Mouse (Mus musculus): ENCODE measurements around the gene Tcf7l2. TPM values are rescaled to one million over a fixed set of nuclear protein-coding genes. Genes with fewer than 3 reads are reported as not detected.

The Tcf7l2 gene
- polyA plus RNA-seq, 1 experiment = 18.2 TPM

DNA sequence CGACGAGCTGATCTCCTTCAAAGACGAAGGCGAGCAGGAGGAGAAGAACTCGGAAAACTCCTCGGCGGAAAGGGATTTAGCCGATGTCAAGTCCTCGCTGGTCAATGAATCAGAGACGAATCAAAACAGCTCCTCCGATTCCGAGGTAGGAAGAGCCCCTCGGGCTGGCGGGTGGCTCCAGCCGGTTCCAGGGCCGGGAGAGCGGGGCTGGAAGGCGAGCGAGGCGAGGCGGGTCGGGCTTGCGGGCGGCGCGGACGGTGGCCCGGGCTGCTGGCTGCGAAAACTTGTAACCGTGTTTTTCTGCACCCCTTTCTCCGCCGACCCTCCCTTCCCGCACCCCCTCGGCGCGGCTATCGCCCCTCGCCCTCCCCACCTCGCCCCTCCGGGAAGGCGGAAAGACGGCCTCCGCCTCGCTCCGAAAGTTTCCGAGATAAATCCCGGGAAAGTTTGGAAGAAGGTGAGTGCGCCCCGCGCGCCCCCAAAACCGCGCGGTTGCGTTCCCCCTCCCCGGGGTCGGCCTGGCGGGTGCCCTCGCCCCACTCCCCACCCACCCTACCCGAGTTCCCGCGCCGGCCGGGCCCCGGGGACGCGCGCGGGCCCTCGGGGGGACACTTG is 873 bp downstream of the Tcf7l2 start:
- Histone ChIP-seq H3K36me3 (ENCODE audit: control insufficient read depth, insufficient read depth, low read length) (no peaks in the 10 kb centered on the region), H3K27me3 (replicated peaks; ENCODE audit: control insufficient read depth, insufficient read depth, low read length) (no peaks in the 10 kb centered on the region), H3K27ac (ENCODE audit: insufficient read depth, low read depth, low read length) (peak overlapping the region; percentile 57), H3K4me3 (ENCODE audit: insufficient read depth, low read depth, low read length) (peak overlapping the region; percentile 82), H3K4me1 (ENCODE audit: control insufficient read depth, insufficient read depth, low read length) (peaks cover 7% of the 10 kb centered on the region)
- peak; percentile 65 for DNase-seq
- under 1% methylated on average over 66 of the region's 70 CpGs for WGBS
- TF ChIP-seq POLR2A (IDR thresholded peaks at IDR 0.05; ENCODE audit: low read depth, low read length) = no peak
- no peak for TF ChIP-seq CTCF (conservative IDR thresholded peaks at IDR 0.05; ENCODE audit: insufficient read depth, insufficient read length, low read depth, low read length)

DNA sequence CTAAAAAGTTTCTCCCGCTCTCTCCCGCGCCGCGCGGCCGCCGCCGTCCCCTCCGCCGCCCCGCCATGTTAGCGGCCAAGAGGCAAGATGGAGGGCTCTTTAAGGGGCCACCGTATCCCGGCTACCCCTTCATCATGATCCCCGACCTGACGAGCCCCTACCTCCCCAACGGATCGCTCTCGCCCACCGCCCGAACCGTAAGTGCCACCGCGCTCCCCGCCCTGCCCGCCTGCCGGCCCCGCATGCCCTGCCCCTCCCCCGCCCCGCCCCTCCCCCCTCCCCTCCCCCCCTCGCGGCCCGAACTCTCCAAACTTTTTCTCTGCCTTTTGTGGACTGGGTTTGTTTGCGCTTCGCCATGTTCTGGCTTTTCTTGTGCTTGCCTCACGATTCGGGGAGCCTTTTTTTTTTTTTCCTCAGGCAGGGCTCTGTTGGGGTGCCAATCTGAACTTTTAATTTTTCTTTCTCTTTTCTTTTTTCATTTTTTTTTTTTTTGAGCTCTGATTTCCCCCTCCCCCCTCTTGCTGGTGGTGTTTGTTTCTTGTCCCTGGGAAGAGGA is 1.5 kb downstream of the Tcf7l2 start:
- DNase-seq = peak; percentile 60
- WGBS = 0% methylated on average over 32 of the region's 38 CpGs
- H3K4me1 ChIP-seq (ENCODE audit: control insufficient read depth, insufficient read depth, low read length) = peaks cover 9% of the 10 kb centered on the region

DNA sequence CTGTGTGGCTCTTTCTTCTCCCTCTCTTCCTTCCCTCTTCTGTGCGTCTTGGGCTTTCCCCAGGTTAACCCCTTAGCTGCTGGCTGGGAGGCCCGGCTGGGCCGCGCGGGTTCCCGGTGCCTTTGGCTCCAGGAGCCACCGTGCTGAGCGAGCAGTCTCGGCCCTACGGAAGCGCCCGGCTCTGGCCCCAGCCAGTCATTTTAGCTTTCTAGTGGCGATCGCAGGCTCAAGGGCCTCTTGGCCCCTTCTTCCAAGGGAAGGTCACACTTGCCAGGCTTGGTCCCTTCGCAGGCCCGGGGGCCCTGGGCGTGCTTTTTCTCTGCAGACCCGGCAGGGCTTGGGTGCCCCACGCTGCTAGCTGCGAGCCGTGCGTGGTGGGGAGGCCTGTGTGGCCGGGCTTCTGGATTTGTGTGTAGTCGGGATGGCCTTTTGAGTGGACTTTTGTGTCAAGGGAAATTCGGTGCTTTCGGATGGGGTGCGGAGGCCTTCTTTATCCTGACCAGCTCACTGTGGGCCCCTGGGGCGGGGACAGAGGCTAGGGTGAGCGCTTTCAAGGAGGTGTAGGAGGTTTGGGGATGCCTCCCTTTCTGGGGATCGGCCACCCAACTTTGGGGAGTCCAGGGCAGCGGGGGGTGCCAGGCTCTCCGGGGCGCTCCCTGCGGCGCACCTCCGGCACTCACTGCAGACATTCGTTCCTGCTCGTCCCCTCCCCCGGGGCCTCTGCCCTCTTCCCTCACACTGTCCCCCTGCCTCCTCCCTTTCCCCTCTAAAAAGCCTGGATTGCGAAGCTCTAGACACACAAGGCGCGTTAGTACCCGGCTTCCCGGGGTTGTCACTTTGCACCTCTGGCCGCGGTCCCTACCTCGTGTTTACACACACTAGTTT is 2.2 kb downstream of the Tcf7l2 start:
- H3K27ac ChIP-seq (ENCODE audit: insufficient read depth, low read depth, low read length) = peak overlapping the region; percentile 99

More for the DNA sequence above, 1.5 kb downstream of the Tcf7l2 start:
- H3K36me3 ChIP-seq (ENCODE audit: control insufficient read depth, insufficient read depth, low read length) = no peaks in the 10 kb centered on the region
- peak overlapping the region; percentile 99 for H3K27ac ChIP-seq (ENCODE audit: insufficient read depth, low read depth, low read length)
- TF ChIP-seq POLR2A (IDR thresholded peaks at IDR 0.05; ENCODE audit: low read depth, low read length) = no peak
- no peak for TF ChIP-seq CTCF (conservative IDR thresholded peaks at IDR 0.05; ENCODE audit: insufficient read depth, insufficient read length, low read depth, low read length)
- peak overlapping the region; percentile 82 for H3K4me3 ChIP-seq (ENCODE audit: insufficient read depth, low read depth, low read length)
- no peaks in the 10 kb centered on the region for H3K27me3 ChIP-seq (replicated peaks; ENCODE audit: control insufficient read depth, insufficient read depth, low read length)

DNA sequence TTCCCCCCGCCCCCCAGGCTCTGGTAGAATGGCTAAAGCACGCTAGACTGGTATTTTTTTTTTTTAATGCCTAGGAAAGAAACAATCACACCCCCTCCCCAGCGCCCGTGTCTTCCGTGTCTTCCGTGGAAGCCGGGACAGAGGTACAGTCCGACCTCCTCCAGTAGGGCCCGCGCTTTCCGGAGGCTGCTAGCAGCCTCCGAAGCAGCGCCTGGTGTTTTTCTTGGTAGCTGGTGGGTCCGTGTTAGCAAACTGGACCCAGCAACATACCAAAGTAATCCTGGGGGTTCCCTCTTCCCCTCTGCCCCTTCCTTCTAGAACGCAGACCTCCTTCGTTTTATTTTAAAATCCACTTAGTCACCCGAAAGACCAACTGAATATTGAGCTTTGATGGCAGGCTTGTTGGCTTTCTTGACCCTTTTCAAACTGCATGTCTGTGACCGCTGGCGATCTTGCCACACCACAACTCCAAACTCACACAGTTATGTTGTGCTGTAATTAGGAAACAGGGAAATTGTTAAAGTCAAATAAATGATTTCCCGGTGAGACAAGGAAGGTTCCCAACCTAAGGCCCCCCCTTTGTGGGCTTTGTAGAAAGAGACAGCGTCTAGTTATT is 3.1 kb downstream of the Tcf7l2 start:
- H3K4me1 ChIP-seq (ENCODE audit: control insufficient read depth, insufficient read depth, low read length) = peaks cover 12% of the 10 kb centered on the region
- H3K36me3 ChIP-seq (ENCODE audit: control insufficient read depth, insufficient read depth, low read length) = no peaks in the 10 kb centered on the region; the same call in 1 of the 2 replicates
- DNase-seq = no peak
- H3K27ac ChIP-seq (ENCODE audit: insufficient read depth, low read depth, low read length) = peak overlapping the region; percentile 99
- no peaks in the 10 kb centered on the region for H3K27me3 ChIP-seq (replicated peaks; ENCODE audit: control insufficient read depth, insufficient read depth, low read length)
- WGBS = 14% methylated on average over 21 of the region's 21 CpGs
- peak overlapping the region; percentile 82 for H3K4me3 ChIP-seq (ENCODE audit: insufficient read depth, low read depth, low read length)
- TF ChIP-seq CTCF (conservative IDR thresholded peaks at IDR 0.05; ENCODE audit: insufficient read depth, insufficient read length, low read depth, low read length) (no peak), POLR2A (IDR thresholded peaks at IDR 0.05; ENCODE audit: low read depth, low read length) (no peak)

More for the DNA sequence above, 2.2 kb downstream of the Tcf7l2 start:
- peak; percentile 74 for DNase-seq
- WGBS = 2% methylated on average over 47 of the region's 47 CpGs
- Histone ChIP-seq H3K4me3 (ENCODE audit: insufficient read depth, low read depth, low read length) (peak overlapping the region; percentile 82), H3K36me3 (ENCODE audit: control insufficient read depth, insufficient read depth, low read length) (no peaks in the 10 kb centered on the region), H3K27me3 (replicated peaks; ENCODE audit: control insufficient read depth, insufficient read depth, low read length) (no peaks in the 10 kb centered on the region), H3K4me1 (ENCODE audit: control insufficient read depth, insufficient read depth, low read length) (peaks cover 12% of the 10 kb centered on the region)
- TF ChIP-seq POLR2A (IDR thresholded peaks at IDR 0.05; ENCODE audit: low read depth, low read length) (no peak), CTCF (conservative IDR thresholded peaks at IDR 0.05; ENCODE audit: insufficient read depth, insufficient read length, low read depth, low read length) (no peak)

DNA sequence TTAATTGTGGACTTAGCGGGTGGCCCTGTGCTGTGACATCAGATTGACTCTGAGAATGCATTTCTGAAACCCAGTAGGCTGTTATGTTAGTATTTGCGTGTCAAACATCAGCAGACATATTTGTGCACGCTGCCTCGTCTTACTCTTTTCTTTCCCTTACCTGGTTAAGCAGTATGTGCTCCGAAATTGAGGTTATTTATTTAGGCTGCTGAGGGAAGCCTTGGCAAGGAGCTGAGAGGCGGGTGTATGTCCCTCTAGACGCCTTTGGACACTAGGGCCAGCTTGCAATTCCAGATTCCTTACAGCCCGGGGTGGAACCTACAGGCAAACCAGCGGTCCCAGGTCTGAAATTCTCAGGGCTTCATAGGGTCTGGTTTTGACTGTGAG is 3.6 kb downstream of the Tcf7l2 start:
- TF ChIP-seq POLR2A (IDR thresholded peaks at IDR 0.05; ENCODE audit: low read depth, low read length) = no peak
- no peak for TF ChIP-seq CTCF (conservative IDR thresholded peaks at IDR 0.05; ENCODE audit: insufficient read depth, insufficient read length, low read depth, low read length)
- WGBS = 56% methylated on average over 9 of the region's 9 CpGs
- Histone ChIP-seq H3K27ac (ENCODE audit: insufficient read depth, low read depth, low read length) (no peak overlapping the region), H3K36me3 (ENCODE audit: control insufficient read depth, insufficient read depth, low read length) (no peaks in the 10 kb centered on the region; the same call in 1 of the 2 replicates), H3K27me3 (replicated peaks; ENCODE audit: control insufficient read depth, insufficient read depth, low read length) (no peaks in the 10 kb centered on the region), H3K4me1 (ENCODE audit: control insufficient read depth, insufficient read depth, low read length) (peaks cover 12% of the 10 kb centered on the region), H3K4me3 (ENCODE audit: insufficient read depth, low read depth, low read length) (no peak overlapping the region)
- no peak for DNase-seq

DNA sequence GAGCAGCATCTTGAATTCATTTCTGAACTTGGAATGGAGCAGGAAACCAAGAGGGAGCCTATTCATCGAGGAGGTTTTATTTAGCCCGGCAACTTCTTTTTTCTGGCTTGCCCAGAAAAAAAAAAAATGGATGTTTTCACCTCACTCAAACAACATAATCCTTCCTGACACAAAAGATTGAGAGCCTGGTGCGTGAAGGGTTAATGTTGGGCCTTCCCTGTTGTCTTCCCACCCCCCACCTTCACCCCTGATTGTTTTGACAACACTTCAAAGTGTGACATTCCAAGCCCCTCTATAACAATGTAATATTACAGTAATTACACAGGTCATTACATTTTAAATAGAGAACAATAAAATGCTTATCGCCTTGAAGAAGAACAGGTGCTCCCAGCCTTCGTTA is 4.6 kb downstream of the Tcf7l2 start:
- no peak overlapping the region for H3K27ac ChIP-seq (ENCODE audit: insufficient read depth, low read depth, low read length)
- peaks cover 12% of the 10 kb centered on the region for H3K4me1 ChIP-seq (ENCODE audit: control insufficient read depth, insufficient read depth, low read length)
- DNase-seq = no peak
- H3K4me3 ChIP-seq (ENCODE audit: insufficient read depth, low read depth, low read length) = no peak overlapping the region
- TF ChIP-seq CTCF (conservative IDR thresholded peaks at IDR 0.05; ENCODE audit: insufficient read depth, insufficient read length, low read depth, low read length) = no peak
- TF ChIP-seq POLR2A (IDR thresholded peaks at IDR 0.05; ENCODE audit: low read depth, low read length) = no peak
- H3K27me3 ChIP-seq (replicated peaks; ENCODE audit: control insufficient read depth, insufficient read depth, low read length) = no peaks in the 10 kb centered on the region
- WGBS = 44% methylated on average over 5 of the region's 5 CpGs
- no peaks in the 10 kb centered on the region; the same call in 1 of the 2 replicates for H3K36me3 ChIP-seq (ENCODE audit: control insufficient read depth, insufficient read depth, low read length)

Measured in kidney, adult 2 months (tissue).